Mouse (Mus musculus) midbrain, embryonic 16.5 days (tissue): ENCODE data around the gene Mib2. TPM values are rescaled to one million over a fixed set of nuclear protein-coding genes. Genes with fewer than 3 reads are reported as not detected.
"Not testable (repeated sequence)": the region's sequence is repeated elsewhere in the genome, so short reads cannot be mapped to it uniquely, and the experiment has no call there.

ENCODE experiments used
- ATAC-seq: fragments of 200-750 bp; cut with Nextera tagmentation; 2 replicates; pipeline ENCODE4 v1.8.0; 2017; ENCODE audit warnings: moderate TSS enrichment
- H3K27ac ChIP-seq: fragments of 300-500 bp; sonication (generic); 2 replicates; pipeline ENCODE4 v1.5.1; 2014; ENCODE audit warnings: mild to moderate bottlenecking, low read length, mixed read lengths
- H3K27me3 ChIP-seq: fragments of 300-500 bp; sonication (generic); 2 replicates; pipeline ENCODE4 v1.6.1; 2014; ENCODE audit warnings: low read depth, low read length, mixed read lengths; ENCODE audit not compliant: control insufficient read depth, insufficient read depth
- H3K36me3 ChIP-seq: fragments of 300-500 bp; sonication (generic); 2 replicates; pipeline ENCODE4 v1.6.1; 2014; ENCODE audit warnings: mild to moderate bottlenecking, low read length, moderate library complexity, mixed read lengths; ENCODE audit not compliant: control insufficient read depth, insufficient read depth
- H3K4me1 ChIP-seq: fragments of 300-500 bp; sonication (generic); 2 replicates; pipeline ENCODE4 v1.6.1; 2014; ENCODE audit warnings: mild to moderate bottlenecking, low read length, mixed read lengths; ENCODE audit not compliant: control insufficient read depth, insufficient read depth
- H3K4me2 ChIP-seq: fragments of 300-500 bp; sonication (generic); 2 replicates; pipeline ENCODE4 v1.6.1; 2014; ENCODE audit warnings: mild to moderate bottlenecking, low read length, mixed read lengths
- H3K4me3 ChIP-seq: fragments of 300-500 bp; sonication (generic); 2 replicates; pipeline ENCODE4 v1.5.1; 2014; ENCODE audit warnings: low read depth, mild to moderate bottlenecking, low read length, moderate library complexity, mixed read lengths
- H3K9ac ChIP-seq: fragments of 300-500 bp; sonication (generic); 2 replicates; pipeline ENCODE4 v1.6.1; 2014; ENCODE audit warnings: low read depth, low read length, mixed read lengths
- H3K9me3 ChIP-seq: fragments of 300-500 bp; sonication (generic); replicated peaks from 2 replicates; pipeline ENCODE4 v1.6.1; 2014; ENCODE audit warnings: mild to moderate bottlenecking, low read length, mixed read lengths; ENCODE audit not compliant: control insufficient read depth, poor library complexity, severe bottlenecking
- whole genome bisulfite sequencing: fragments of 180-500 bp; shearing (Covaris S2); extraction: QIAGEN DNeasy Blood & Tissue Kit; methylation state at CpG from one replicate; pipeline ENCODE4 v1.1.7; 2014; 5-methylcytosine and 5-hydroxymethylcytosine counted together
- polyA plus RNA-seq: library from polyadenylated mRNA; unstranded; fragments of >200 nt; fragmentation: Nextera tagmentation; extraction: Ambion mirVana; gene quantifications from 2 replicates; pipeline ENCODE4 v1.2.1, GENCODE M21; 2015

The Mib2 gene
- polyA plus RNA-seq, 1 experiment from 2014 or later, result 60.9 TPM

- Histone ChIP-seq H3K27me3 (no peaks in the 10 kb centered on the region), H3K36me3 (no peaks in the 10 kb centered on the region), H3K9ac (no peak overlapping the region), H3K4me2 (no peak overlapping the region), H3K27ac (no peak overlapping the region), H3K4me1 (no peaks in the 10 kb centered on the region), H3K4me3 (no peak overlapping the region), H3K9me3 (no peaks in the 10 kb centered on the region)
- ATAC-seq, result no peak
- 83% methylated on average over 2 of the region's 2 CpGs for WGBS
Observed at GRCm38 (mm10) chr4:155675991-155676390, 7.0 kb upstream of the Mib2 start.

GRCm38 (mm10) chr4:155672082-155672481 lies 3.1 kb upstream of the Mib2 start:
- 83% methylated on average over 2 of the region's 2 CpGs for WGBS
- Histone ChIP-seq H3K27ac (no peak overlapping the region), H3K4me1 (peaks cover 11% of the 10 kb centered on the region), H3K9ac (no peak overlapping the region), H3K36me3 (no peaks in the 10 kb centered on the region), H3K4me2 (no peak overlapping the region), H3K4me3 (no peak overlapping the region), H3K27me3 (no peaks in the 10 kb centered on the region), H3K9me3 (no peaks in the 10 kb centered on the region)
- ATAC-seq, result no peak

- not testable (repeated sequence) for H3K27me3 ChIP-seq, H3K4me2 ChIP-seq, H3K9me3 ChIP-seq, H3K36me3 ChIP-seq, H3K27ac ChIP-seq, H3K4me3 ChIP-seq, ATAC-seq, H3K9ac ChIP-seq
- WGBS, result 50% methylated on average over 4 of the region's 4 CpGs
- peaks cover 16% of the 10 kb centered on the region for H3K4me1 ChIP-seq
Observed at GRCm38 (mm10) chr4:155670236-155670635, 1.2 kb upstream of the Mib2 start.

DNA sequence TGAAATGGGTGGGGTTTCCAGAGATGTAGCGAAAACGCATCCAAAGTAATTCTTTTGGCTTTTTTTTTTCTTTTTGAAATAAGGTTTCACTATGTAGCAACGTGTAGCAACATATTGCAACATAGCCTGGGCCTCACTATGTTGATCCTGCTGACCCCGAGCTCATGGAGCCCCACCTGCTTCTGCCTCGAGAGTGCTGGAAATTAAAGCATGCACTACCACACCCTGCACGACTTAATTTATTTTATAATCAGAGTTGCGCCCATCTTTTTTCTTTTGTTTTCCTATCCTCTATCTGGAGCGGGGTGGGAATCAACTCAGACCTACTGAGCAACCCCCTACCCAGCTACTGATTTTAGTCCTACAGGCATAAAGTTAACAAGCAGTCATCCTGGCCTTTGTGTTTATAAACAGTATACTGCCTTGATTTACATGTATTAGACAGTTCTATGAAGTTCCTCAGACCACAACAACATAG lies 639 bp upstream of the Mib2 start:
- H3K9me3 ChIP-seq, result no peaks in the 10 kb centered on the region
- H3K27ac ChIP-seq, result no peak overlapping the region
- H3K27me3 ChIP-seq, result no peaks in the 10 kb centered on the region
- ATAC-seq, result peak; percentile 52
- H3K4me1 ChIP-seq, result peaks cover 16% of the 10 kb centered on the region
- no peaks in the 10 kb centered on the region for H3K36me3 ChIP-seq
- peak overlapping the region; percentile 54 for H3K4me2 ChIP-seq
- H3K4me3 ChIP-seq, result peak overlapping the region; percentile 95
- WGBS, result under 1% methylated on average over 8 of the region's 8 CpGs
- H3K9ac ChIP-seq, result no peak overlapping the region

DNA sequence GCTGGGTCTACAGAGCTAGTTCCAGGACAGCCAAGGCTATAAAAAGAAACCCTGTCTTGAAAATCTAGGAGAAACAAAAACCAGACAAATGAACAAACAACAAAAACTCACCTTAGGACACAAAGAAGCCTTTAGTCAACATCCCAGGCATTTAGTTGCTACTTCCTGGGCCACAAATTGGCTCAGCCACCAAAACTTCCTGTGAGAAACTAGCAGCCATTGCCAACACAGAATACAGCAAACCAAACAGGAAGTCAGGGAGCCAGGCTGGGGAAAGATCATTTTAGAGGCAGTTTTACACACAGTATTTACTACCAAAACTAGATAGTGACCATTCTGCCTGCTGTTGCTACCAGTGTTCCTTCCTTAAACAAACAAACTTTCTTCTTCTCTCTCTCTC lies 2.1 kb downstream of the Mib2 start:
- Histone ChIP-seq H3K4me2 (no peak overlapping the region), H3K4me3 (no peak overlapping the region), H3K9me3 (no peaks in the 10 kb centered on the region), H3K36me3 (no peaks in the 10 kb centered on the region), H3K4me1 (peaks cover 16% of the 10 kb centered on the region), H3K27me3 (no peaks in the 10 kb centered on the region), H3K27ac (no peak overlapping the region), H3K9ac (no peak overlapping the region)
- ATAC-seq, result no peak

GRCm38 (mm10) chr4:155660641-155661040 lies 8.4 kb downstream of the Mib2 start:
- WGBS, result 87% methylated on average over 12 of the region's 12 CpGs
- no peak overlapping the region for H3K27ac ChIP-seq

GRCm38 (mm10) chr4:155658961-155659360 lies 10.0 kb downstream of the Mib2 start:
- H3K4me3 ChIP-seq, result no peak overlapping the region
- no peak overlapping the region for H3K4me2 ChIP-seq
- peaks cover 28% of the 10 kb centered on the region for H3K27me3 ChIP-seq
- H3K27ac ChIP-seq, result no peak overlapping the region
- 98% methylated on average over 10 of the region's 10 CpGs for WGBS
- ATAC-seq, result no peak
- H3K4me1 ChIP-seq, result peaks cover 10% of the 10 kb centered on the region; the same call in 1 of the 2 replicates
- peaks cover 39% of the 10 kb centered on the region for H3K36me3 ChIP-seq
- no peaks in the 10 kb centered on the region for H3K9me3 ChIP-seq
- H3K9ac ChIP-seq, result no peak overlapping the region

More at GRCm38 (mm10) chr4:155660641-155661040, 8.4 kb downstream of the Mib2 start:
- ATAC-seq, result no peak
- no peak overlapping the region for H3K4me3 ChIP-seq
- no peak overlapping the region for H3K9ac ChIP-seq
- peaks cover 36% of the 10 kb centered on the region for H3K36me3 ChIP-seq
- H3K27me3 ChIP-seq, result peaks cover 11% of the 10 kb centered on the region
- no peaks in the 10 kb centered on the region for H3K9me3 ChIP-seq
- no peak overlapping the region for H3K4me2 ChIP-seq
- no peaks in the 10 kb centered on the region for H3K4me1 ChIP-seq

DNA sequence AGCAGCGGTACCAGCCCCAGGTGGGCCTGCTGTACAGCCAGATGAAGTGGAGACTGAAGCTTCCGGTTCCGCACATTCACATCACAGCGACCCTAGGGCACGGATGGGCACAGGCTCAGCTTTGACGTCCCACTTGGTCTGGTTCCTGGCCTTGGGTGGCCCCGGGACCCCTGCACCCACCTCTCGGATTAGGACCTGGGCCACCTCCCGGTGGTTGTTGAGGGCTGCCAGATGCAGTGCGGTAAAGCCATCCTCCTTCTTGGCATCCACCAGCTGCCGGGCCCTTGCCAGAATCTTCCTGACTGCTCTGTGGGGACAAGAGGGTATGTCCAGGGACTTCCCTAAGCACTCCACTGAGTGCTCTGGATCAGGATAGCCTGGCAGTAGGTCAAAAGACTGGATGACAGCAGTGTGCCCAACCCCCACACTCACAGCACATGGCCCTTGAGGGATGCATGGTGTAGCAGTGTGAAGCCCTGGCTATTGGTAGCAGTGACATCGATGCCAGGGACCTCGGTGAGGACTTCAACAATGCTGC lies 12.7 kb downstream of the Mib2 start:
- Histone ChIP-seq H3K27ac (no peak overlapping the region), H3K9ac (no peak overlapping the region), H3K4me1 (peaks cover 22% of the 10 kb centered on the region; the same call in 1 of the 2 replicates), H3K9me3 (no peaks in the 10 kb centered on the region), H3K4me3 (no peak overlapping the region), H3K4me2 (no peak overlapping the region), H3K27me3 (peaks cover 47% of the 10 kb centered on the region), H3K36me3 (peaks cover 38% of the 10 kb centered on the region)
- WGBS, result 90% methylated on average over 13 of the region's 13 CpGs
- ATAC-seq, result no peak

DNA sequence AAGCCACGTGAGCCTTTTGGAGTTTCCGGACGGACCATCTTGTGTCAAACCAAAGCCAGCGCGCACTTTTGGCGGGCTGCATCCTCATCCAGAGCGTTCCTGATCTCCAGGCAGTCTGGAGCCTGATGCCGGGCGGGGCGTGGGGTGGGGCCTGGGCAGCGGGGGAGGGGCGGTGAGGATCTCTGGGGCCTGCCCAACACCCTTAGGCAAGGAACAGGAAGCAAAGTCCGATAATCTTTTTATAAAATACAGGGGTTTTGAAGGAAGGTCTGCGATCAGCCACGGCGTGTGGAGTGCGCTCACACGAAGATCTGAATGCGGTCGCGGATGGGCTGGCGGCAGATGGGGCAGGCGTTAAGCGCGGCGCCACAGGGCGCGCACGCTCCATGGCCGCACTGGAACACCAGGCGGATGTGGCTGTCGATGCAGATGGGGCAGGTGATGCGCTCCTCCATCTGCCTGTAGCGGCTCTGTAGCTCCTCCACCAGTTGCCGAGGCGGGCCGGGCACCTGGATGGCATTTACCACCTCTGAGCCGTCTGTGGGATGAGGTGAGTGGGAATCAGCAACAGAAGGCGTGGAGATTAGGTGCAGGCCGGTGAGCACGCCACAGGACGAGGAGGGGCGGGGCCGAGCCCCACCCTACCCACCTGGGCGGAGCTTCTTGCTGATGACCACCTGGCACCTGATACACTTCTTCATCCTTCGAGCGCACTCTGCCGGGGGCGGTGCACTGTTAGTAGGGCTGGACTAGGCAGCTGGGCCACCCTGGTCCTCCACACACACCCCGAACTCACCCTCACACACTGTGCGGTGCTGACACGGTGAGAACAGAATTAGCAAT lies 14.3 kb downstream of the Mib2 start:
- ATAC-seq, result no peak; the same call in 1 of the 2 replicates
- peaks cover 37% of the 10 kb centered on the region for H3K36me3 ChIP-seq
- 4% methylated on average over 52 of the region's 52 CpGs for WGBS
- peaks cover 54% of the 10 kb centered on the region for H3K27me3 ChIP-seq
- H3K9ac ChIP-seq, result peak overlapping the region; percentile 39; the same call in 1 of the 2 replicates
- H3K9me3 ChIP-seq, result no peaks in the 10 kb centered on the region
- H3K27ac ChIP-seq, result no peak overlapping the region
- peak overlapping the region; percentile 30 for H3K4me2 ChIP-seq
- H3K4me1 ChIP-seq, result peaks cover 22% of the 10 kb centered on the region; the same call in 1 of the 2 replicates
- peak overlapping the region; percentile 23 for H3K4me3 ChIP-seq
